Mouse (Mus musculus) hindbrain, embryonic 11.5 days (tissue): ENCODE results near the gene Hist1h4a. TPM values are rescaled to one million over a fixed set of nuclear protein-coding genes. Genes with fewer than 3 reads are reported as not detected.
A peak's percentile ranks its signal among the peaks of the same experiment; 100 is the strongest.
"Not testable (repeated sequence)": the region's sequence is repeated elsewhere in the genome, so short reads cannot be mapped to it uniquely, and the experiment has no call there.

Source experiments
- ATAC-seq: fragments of 200-750 bp; cut with Nextera tagmentation; 2 replicates; pipeline ENCODE4 v1.8.0; 2017; ENCODE audit warnings: mild to moderate bottlenecking, moderate TSS enrichment, moderate library complexity; ENCODE audit not compliant: low FRiP score
- DNase-seq: peaks from one replicate; pipeline ENCODE4 v3.0.0-alpha.2; 2015; ENCODE audit warnings: low spot score
- H3K27ac ChIP-seq: fragments of 300-500 bp; sonication (generic); 2 replicates; pipeline ENCODE4 v1.5.1; 2014; ENCODE audit warnings: mild to moderate bottlenecking, low read depth, low read length
- H3K27me3 ChIP-seq: fragments of 300-500 bp; sonication (generic); 2 replicates; pipeline ENCODE4 v1.6.1; 2014; ENCODE audit warnings: mild to moderate bottlenecking, low read length, moderate library complexity, mixed read lengths; ENCODE audit not compliant: control insufficient read depth, insufficient read depth
- H3K36me3 ChIP-seq: fragments of 300-500 bp; sonication (generic); 2 replicates; pipeline ENCODE4 v1.6.1; 2014; ENCODE audit warnings: mild to moderate bottlenecking, low read length, moderate library complexity, mixed read lengths; ENCODE audit not compliant: control insufficient read depth, insufficient read depth
- H3K4me1 ChIP-seq: fragments of 300-500 bp; sonication (generic); replicated peaks from 2 replicates; pipeline ENCODE4 v1.6.1; 2014; ENCODE audit warnings: low read length, mixed read lengths; ENCODE audit not compliant: control insufficient read depth, insufficient read depth
- H3K4me2 ChIP-seq: fragments of 300-500 bp; sonication (generic); replicated peaks from 2 replicates; pipeline ENCODE4 v1.6.1; 2014; ENCODE audit warnings: mild to moderate bottlenecking, low read depth, low read length
- H3K4me3 ChIP-seq: fragments of 300-500 bp; sonication (generic); 2 replicates; pipeline ENCODE4 v1.5.1; 2014; ENCODE audit warnings: low read depth, low read length
- H3K9ac ChIP-seq: fragments of 300-500 bp; sonication (generic); 2 replicates; pipeline ENCODE4 v1.6.1; 2014; ENCODE audit warnings: low read depth, low read length
- H3K9me3 ChIP-seq: fragments of 300-500 bp; sonication (generic); 2 replicates; pipeline ENCODE4 v1.6.1; 2016; ENCODE audit warnings: low read length; ENCODE audit not compliant: control insufficient read depth
- whole genome bisulfite sequencing: fragments of 180-500 bp; shearing (Covaris S2); extraction: QIAGEN DNeasy Blood & Tissue Kit; methylation state at CpG from one replicate; pipeline ENCODE4 v1.1.7; 2014; 5-methylcytosine and 5-hydroxymethylcytosine counted together
- polyA plus RNA-seq: library from polyadenylated mRNA; unstranded; fragments of >200 nt; fragmentation: Nextera tagmentation; extraction: Ambion mirVana; gene quantifications from 2 replicates; pipeline ENCODE4 v1.2.1, GENCODE M21; 2014

Gene Hist1h4a
- polyA plus RNA-seq, 1 experiment from 2014 or later, result not detected

DNA sequence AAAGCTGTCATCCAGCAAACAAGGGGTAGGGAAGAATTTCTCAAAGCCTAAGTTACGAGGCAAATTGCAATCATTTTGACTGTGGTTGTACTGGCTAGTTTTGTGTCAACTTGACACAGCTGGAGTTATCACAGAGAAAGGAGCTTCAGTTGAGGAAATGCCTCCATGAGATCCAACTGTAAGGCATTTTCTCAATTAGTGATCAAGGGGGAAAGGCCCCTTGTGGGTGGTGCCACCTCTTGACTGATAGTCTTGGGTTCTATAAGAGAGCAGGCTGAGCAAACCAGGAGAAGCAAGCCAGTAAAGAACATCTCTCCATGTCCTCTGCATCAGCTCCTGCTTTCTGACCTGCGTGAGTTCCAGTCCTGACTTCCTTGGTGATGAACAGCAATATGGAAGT lies 8.6 kb upstream of the Hist1h4a start, which contains the start of gene Trim38:
Trim38 (plus strand) TSS at position 301 of the 400 bp plus-strand sequence.
- WGBS, result 90% methylated on average over 2 of the region's 2 CpGs
- not testable (repeated sequence) for H3K27me3 ChIP-seq, H3K4me1 ChIP-seq, H3K4me3 ChIP-seq, H3K4me2 ChIP-seq, DNase-seq, H3K9ac ChIP-seq, H3K9me3 ChIP-seq, H3K27ac ChIP-seq, ATAC-seq, H3K36me3 ChIP-seq

DNA sequence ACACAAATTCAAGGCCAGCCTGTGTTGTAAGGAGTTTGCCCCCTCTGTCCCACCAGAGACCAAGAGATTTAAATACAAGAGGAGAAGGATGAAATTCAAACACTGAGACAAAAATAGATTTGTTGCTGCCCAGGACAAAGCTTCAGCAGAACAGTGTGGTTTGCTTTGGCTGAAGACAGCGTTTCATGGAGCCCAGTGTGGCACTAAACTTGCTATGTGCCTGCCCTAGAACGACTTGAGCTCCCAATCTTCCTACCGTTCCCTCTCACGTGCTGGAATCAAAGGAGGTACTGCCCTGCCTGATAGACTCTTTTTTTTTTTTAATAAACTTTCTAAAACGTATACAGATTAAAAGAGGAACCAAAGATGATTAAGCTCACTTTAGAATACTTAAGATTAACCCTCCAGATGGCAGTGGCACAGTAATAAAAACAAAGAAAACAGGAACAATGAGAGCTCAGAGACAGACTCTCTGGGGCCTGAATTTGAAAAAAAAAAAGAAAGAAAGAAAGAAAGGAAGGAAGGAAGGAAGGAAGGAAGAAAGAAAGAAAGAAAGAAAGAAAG lies 7.9 kb upstream of the Hist1h4a start:
- no peaks in the 10 kb centered on the region for H3K9me3 ChIP-seq
- H3K36me3 ChIP-seq, result no peaks in the 10 kb centered on the region
- WGBS, result 59% methylated on average over 5 of the region's 5 CpGs
- no peak overlapping the region for H3K9ac ChIP-seq
- ATAC-seq (no peak), DNase-seq (no peak)
- H3K4me2 ChIP-seq, result no peak overlapping the region
- H3K27ac ChIP-seq, result no peak overlapping the region
- no peak overlapping the region for H3K4me3 ChIP-seq
- 0 out of 2 replicates have a peak, but pooled peaks cover 3% of the 10 kb centered on the region for H3K4me1 ChIP-seq
- no peaks in the 10 kb centered on the region for H3K27me3 ChIP-seq

DNA sequence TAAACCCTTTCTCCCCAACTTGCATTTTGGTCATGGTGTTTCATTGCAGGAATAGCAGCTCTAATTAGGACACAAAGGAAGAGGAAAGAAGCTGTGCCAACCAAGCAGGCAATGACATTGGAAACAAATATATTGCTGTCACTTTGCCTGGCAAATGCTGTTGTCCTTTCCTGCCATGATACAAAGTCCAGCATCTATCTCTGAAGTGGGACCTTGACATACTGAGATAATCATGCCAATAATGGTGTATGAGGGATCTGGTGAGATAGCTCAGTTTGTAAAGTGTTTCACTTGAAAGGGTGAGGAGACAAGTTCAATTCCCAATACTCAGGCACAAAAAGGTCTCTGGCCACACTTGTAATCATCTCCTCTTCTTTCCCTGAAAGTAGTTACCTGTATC lies 5.7 kb upstream of the Hist1h4a start:
- DNase-seq (no peak), ATAC-seq (no peak)

DNA sequence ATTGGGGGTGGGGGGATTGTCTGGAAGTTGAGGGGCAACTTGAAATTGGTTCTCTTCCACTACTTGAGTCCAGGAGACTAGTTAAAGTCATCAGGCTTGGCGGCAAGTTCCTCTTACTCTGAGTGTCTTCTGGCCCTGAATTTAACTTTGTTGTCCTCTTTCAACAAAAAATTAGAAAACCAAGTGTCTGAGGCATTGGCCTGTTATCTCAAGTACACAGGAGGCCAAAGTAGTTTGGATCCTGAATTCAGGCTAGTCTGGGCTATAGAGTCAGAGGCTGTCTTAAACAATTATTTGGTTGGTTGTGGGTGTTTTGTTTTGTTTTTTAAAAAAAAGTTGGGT lies 4.1 kb upstream of the Hist1h4a start:
- ATAC-seq, result no peak
- no peak overlapping the region for H3K4me3 ChIP-seq
- H3K27ac ChIP-seq, result no peak overlapping the region
- WGBS, result 88% methylated on average over 1 of the region's 1 CpGs
- no peaks in the 10 kb centered on the region for H3K9me3 ChIP-seq
- no peak overlapping the region for H3K4me2 ChIP-seq
- no peaks in the 10 kb centered on the region for H3K27me3 ChIP-seq
- peaks cover 3% of the 10 kb centered on the region; the same call in 1 of the 2 replicates for H3K4me1 ChIP-seq
- no peaks in the 10 kb centered on the region for H3K36me3 ChIP-seq
- no peak for DNase-seq
- no peak overlapping the region for H3K9ac ChIP-seq

More for the DNA sequence above, 5.7 kb upstream of the Hist1h4a start:
- H3K4me3 ChIP-seq, result no peak overlapping the region
- H3K9me3 ChIP-seq, result no peaks in the 10 kb centered on the region
- H3K27me3 ChIP-seq, result no peaks in the 10 kb centered on the region
- no peak overlapping the region for H3K9ac ChIP-seq
- 0 out of 2 replicates have a peak, but pooled peaks cover 3% of the 10 kb centered on the region for H3K4me1 ChIP-seq
- H3K27ac ChIP-seq, result no peak overlapping the region
- no peaks in the 10 kb centered on the region for H3K36me3 ChIP-seq
- H3K4me2 ChIP-seq, result no peak overlapping the region

DNA sequence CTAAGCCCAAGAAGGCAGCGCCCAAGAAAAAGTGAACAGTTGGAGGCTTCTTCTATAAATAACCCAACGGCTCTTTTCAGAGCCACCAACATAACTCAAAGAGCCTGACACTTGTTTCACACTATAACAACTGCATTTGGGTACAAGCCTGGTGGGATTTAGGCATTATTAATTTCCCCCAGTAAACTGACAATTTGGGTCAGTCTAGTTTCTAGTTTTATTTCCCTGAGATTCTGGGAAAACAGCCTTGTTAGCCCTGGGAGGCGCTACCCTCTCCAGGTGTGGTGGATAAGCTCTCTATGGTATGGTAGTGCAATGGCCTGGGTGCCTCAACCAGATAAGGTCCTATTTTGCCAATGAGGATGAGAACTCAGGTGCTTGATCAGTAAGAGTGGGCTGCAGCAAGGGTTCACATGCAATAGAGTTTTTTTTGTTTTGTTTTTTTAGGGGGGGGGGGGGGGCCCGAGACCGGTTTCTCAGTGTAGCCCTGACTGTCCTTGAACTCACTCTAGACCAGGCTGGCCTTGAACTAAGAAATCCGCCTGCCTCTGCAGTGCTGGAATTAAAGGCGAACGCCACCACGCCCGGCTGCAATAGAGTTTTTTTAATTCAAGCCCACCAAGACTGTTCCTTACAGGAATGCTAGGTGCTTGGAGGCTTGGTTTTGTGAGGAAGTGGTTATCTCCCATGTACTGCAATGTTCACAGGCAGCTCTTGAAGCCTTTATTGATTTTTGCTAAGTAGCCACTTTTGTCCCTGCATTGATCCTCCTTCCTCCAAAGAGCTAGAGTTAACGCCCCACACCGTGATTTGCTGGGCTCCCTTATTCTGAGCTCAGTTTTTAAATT lies 3.5 kb upstream of the Hist1h4a start:
- no peaks in the 10 kb centered on the region for H3K36me3 ChIP-seq
- no peaks in the 10 kb centered on the region for H3K27me3 ChIP-seq
- no peaks in the 10 kb centered on the region for H3K9me3 ChIP-seq
- H3K4me2 ChIP-seq, result peak overlapping the region; percentile 89
- peaks cover 5% of the 10 kb centered on the region; the same call in 1 of the 2 replicates for H3K4me1 ChIP-seq
- H3K9ac ChIP-seq, result peak overlapping the region; percentile 82
- no peak for DNase-seq
- 35% methylated on average over 12 of the region's 12 CpGs for WGBS
- peak overlapping the region; percentile 57 for H3K4me3 ChIP-seq
- ATAC-seq, result no peak
- no peak overlapping the region; the same call in 1 of the 2 replicates for H3K27ac ChIP-seq

DNA sequence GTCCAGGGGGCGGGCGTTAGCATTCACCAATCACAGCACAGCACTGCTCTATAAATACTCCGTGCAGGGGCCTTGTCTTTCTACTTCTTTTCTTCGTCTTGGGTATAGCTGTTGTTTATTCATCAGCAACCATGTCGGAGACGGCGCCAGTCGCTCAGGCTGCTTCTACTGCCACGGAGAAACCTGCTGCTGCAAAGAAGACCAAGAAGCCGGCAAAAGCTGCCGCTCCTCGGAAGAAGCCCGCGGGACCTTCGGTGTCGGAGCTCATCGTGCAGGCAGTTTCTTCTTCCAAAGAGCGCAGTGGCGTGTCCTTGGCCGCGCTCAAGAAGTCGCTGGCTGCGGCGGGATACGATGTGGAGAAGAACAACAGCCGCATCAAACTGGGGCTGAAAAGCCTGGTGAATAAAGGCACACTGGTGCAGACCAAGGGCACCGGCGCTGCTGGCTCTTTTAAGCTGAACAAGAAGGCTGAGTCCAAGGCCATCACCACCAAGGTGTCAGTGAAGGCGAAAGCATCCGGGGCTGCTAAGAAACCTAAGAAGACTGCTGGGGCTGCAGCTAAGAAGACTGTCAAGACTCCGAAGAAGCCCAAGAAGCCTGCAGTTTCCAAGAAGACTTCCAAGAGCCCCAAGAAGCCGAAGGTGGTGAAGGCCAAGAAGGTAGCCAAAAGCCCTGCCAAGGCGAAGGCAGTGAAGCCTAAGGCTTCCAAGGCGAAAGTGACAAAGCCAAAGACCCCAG lies 2.7 kb upstream of the Hist1h4a start, which contains the start of gene Hist1h1a:
Hist1h1a (plus strand) TSS at position 81 of the 738 bp plus-strand sequence.
- Histone ChIP-seq H3K27ac (peak within 1 kb of the TSS; percentile 83), H3K27me3 (no peaks in the 10 kb centered on the region), H3K4me1 (peaks cover 5% of the 10 kb centered on the region; the same call in 1 of the 2 replicates), H3K9me3 (no peaks in the 10 kb centered on the region), H3K4me3 (peak within 1 kb of the TSS; percentile 57), H3K36me3 (no peaks in the 10 kb centered on the region), H3K4me2 (peak within 1 kb of the TSS; percentile 89), H3K9ac (peak within 1 kb of the TSS; percentile 82)
- WGBS, result 4% methylated on average over 34 of the region's 34 CpGs
- ATAC-seq (peak; percentile 69), DNase-seq (peak; percentile 92)

DNA sequence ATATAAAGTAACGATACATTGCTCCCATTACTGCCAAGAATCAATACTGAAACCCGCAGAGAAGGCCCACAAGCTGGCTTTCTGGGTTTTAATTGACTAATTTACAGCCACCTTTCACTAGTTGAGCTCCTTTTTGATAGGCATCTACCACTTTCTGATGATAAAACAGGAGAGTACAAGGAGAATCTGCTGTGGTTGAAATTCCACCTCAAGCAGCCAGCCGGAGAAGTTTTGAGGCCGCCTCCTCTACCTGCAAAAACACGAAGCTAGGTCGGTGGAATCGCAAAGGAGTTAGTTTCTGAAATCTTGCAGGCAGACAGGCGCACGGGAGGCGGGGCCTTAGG lies 2.2 kb upstream of the Hist1h4a start:
- ATAC-seq, result no peak
- Histone ChIP-seq H3K9me3 (no peaks in the 10 kb centered on the region), H3K4me2 (peak overlapping the region; percentile 89), H3K4me1 (peaks cover 5% of the 10 kb centered on the region; the same call in 1 of the 2 replicates), H3K9ac (peak overlapping the region; percentile 45; the same call in 1 of the 2 replicates), H3K4me3 (peak overlapping the region; percentile 57), H3K27me3 (no peaks in the 10 kb centered on the region), H3K36me3 (no peaks in the 10 kb centered on the region), H3K27ac (peak overlapping the region; percentile 83)
- WGBS, result under 1% methylated on average over 10 of the region's 10 CpGs
- no peak for DNase-seq

GRCm38 (mm10) chr13:23761871-23762821 lies 1.1 kb upstream of the Hist1h4a start, which contains the start of gene Hist1h3a:
Gene Hist1h3a (minus strand): TSS chr13:23762386.
- H3K4me1 ChIP-seq, H3K27me3 ChIP-seq, H3K36me3 ChIP-seq, H3K9me3 ChIP-seq: not testable (repeated sequence)
- Histone ChIP-seq H3K4me2 (peak within 1 kb of the TSS; percentile 89), H3K4me3 (peak within 1 kb of the TSS; percentile 57), H3K9ac (peak within 1 kb of the TSS; percentile 45; the same call in 1 of the 2 replicates), H3K27ac (peak within 1 kb of the TSS; percentile 83)
- DNase-seq (peak; percentile 66), ATAC-seq (peak; percentile 67)
- WGBS, result under 1% methylated on average over 25 of the region's 52 CpGs
